10 mouse cellular contexts compared by ENCODE assay signal in the genomic region with DNA sequence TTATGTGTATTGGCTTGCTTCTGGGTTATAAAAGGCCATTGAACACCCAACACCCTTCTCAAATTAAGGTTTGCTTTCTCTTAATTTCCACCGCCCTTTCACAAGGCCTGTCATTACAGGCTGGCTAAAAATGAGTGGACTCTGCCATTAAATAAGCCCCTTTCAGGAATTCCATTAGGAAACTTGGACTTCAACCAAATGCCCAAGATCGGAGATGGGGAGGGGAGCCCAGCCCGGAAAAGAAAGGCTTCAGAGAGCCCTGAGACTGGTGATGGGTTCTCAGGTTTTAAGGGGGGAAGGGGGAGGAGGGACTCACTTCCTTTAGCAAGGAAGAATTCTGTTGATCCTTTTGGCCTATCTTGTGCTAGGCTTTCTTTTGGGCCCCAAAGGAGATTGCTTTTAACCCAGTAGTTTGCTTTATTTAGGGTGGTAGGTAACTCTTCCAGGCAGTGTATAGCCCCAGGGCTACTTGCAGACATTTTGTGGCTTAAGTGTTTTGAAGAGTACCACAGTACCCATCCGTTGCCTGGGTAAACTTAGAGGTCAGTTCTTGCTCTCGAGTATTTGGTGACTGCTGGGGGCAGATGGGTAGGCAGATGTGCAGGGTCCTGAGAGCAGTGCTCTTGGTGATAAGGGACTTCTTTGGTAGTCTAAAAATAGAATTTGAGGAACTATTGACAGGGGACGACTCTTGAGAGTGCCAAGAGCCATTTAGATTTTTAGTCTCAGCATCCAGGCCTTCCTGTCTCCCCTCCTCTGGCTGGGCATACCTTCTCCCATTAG. TPM values are rescaled to one million over a fixed set of nuclear protein-coding genes. Genes with fewer than 3 reads are reported as not detected.
DNase-seq lines count a peak whose midpoint lies in the region; ATAC-seq and TF ChIP-seq lines count a peak whose summit lies in the region.
"Had no signal": no experiment of that assay in that cellular context is flagged by ENCODE, and none has a peak within 500 bp of the region (broad histone marks: within the 10 kb centered on the region; RNA-seq: fewer than 3 reads in every experiment).

No protein-coding gene starts in this region.

- no peak for TF ChIP-seq CTCF in liver, embryonic 14.5 days (IDR thresholded peaks at IDR 0.05; ENCODE audit: low read depth)

- TF ChIP-seq EP300 in liver, embryonic 14.5 days (IDR thresholded peaks at IDR 0.05; ENCODE audit: low read depth), result peak; percentile 17; the same call in 1 of the 2 replicates

- peak overlapping the region; percentile 86 for H3K27ac ChIP-seq in heart, embryonic 13.5 days (replicated peaks)
- H3K27ac ChIP-seq in embryonic facial prominence, embryonic 15.5 days (replicated peaks), result peak overlapping the region; percentile 24; the same call in 1 of the 2 replicates
- no peak overlapping the region for H3K27ac ChIP-seq in liver, embryonic 14.5 days

- peaks cover 5% of the 10 kb centered on the region; the same call in 1 of the 2 replicates for H3K36me3 ChIP-seq in heart, embryonic 13.5 days
- no peaks in the 10 kb centered on the region for H3K36me3 ChIP-seq in embryonic facial prominence, embryonic 15.5 days
- H3K36me3 ChIP-seq in liver, embryonic 14.5 days (replicated peaks; ENCODE audit: control insufficient read depth, insufficient read depth, low read depth), result no peaks in the 10 kb centered on the region
- H3K36me3 ChIP-seq: lung, embryonic 15.5 days had no signal

- no peak overlapping the region for H3K4me3 ChIP-seq in heart, embryonic 13.5 days
- H3K4me3 ChIP-seq in embryonic facial prominence, embryonic 15.5 days (replicated peaks), result no peak overlapping the region
- H3K4me3 ChIP-seq in liver, embryonic 14.5 days (ENCODE audit: insufficient read depth in 1 of 2, low read depth in 2 of 2, low read length in 2 of 2), result no peak overlapping the region
- H3K4me3 ChIP-seq: lung, embryonic 15.5 days had no signal

- H3K9me3 ChIP-seq in heart, embryonic 13.5 days, result no peaks in the 10 kb centered on the region
- H3K9me3 ChIP-seq in embryonic facial prominence, embryonic 15.5 days (replicated peaks), result no peaks in the 10 kb centered on the region
- no peaks in the 10 kb centered on the region for H3K9me3 ChIP-seq in liver, embryonic 14.5 days (ENCODE audit: control insufficient read depth, low read length)
- H3K9me3 ChIP-seq: lung, embryonic 15.5 days had no signal

- 0 out of 2 replicates have a peak overlapping the region, but pooled peaks have one; percentile 6 for H3K4me2 ChIP-seq in heart, embryonic 13.5 days
- H3K4me2 ChIP-seq in embryonic facial prominence, embryonic 15.5 days (replicated peaks), result no peak overlapping the region
- peak overlapping the region; percentile 18; the same call in 1 of the 2 replicates for H3K4me2 ChIP-seq in liver, embryonic 14.5 days (ENCODE audit: low read depth)
- H3K4me2 ChIP-seq: lung, embryonic 15.5 days had no signal

- DNase-seq in heart, adult 9 months (ENCODE audit: low spot score in 2 of 2), result no peak
- peak; percentile 42 to 50 for DNase-seq in B cell, adult 2 months
- no peak for DNase-seq in liver, embryonic 14.5 days (ENCODE audit: low read depth in 3 of 3, low spot score in 3 of 3)
- DNase-seq in urinary bladder, postnatal 14 days (ENCODE audit: low spot score), result no peak
- DNase-seq: adrenal gland, postnatal 14 days had no signal

- H3K4me1 ChIP-seq in heart, embryonic 13.5 days, result peaks cover 83% of the 10 kb centered on the region
- H3K4me1 ChIP-seq in embryonic facial prominence, embryonic 15.5 days, result peaks cover 65% of the 10 kb centered on the region
- H3K4me1 ChIP-seq in liver, embryonic 14.5 days (replicated peaks; ENCODE audit: control insufficient read depth in 2 of 2, insufficient read depth in 2 of 2, low read length in 1 of 2), result peaks cover 55 to 60% of the 10 kb centered on the region in 2 experiments

- no peaks in the 10 kb centered on the region for H3K27me3 ChIP-seq in heart, embryonic 13.5 days (replicated peaks)
- no peaks in the 10 kb centered on the region for H3K27me3 ChIP-seq in embryonic facial prominence, embryonic 15.5 days
- no peaks in the 10 kb centered on the region for H3K27me3 ChIP-seq in liver, embryonic 14.5 days (ENCODE audit: control insufficient read depth, insufficient read depth, low read length)
- H3K27me3 ChIP-seq: lung, embryonic 15.5 days had no signal

- 29% methylated on average over 6 of the region's 6 CpGs for WGBS in heart, embryonic 13.5 days
- 37% methylated on average over 6 of the region's 6 CpGs for WGBS in embryonic facial prominence, embryonic 15.5 days
- 20% methylated on average over 6 of the region's 6 CpGs for WGBS in liver, embryonic 14.5 days (ENCODE audit: insufficient replicate concordance)

- ATAC-seq in heart, embryonic 13.5 days (ENCODE audit: extremely low read depth, insufficient number of reproducible peaks, low FRiP score, low TSS enrichment), result no peak
- ATAC-seq in embryonic facial prominence, embryonic 15.5 days (ENCODE audit: insufficient number of reproducible peaks, low FRiP score, low TSS enrichment, low read depth), result no peak
- ATAC-seq in liver, embryonic 14.5 days (ENCODE audit: insufficient read depth), result no peak
- no peak for ATAC-seq in erythroid progenitor cell, adult 5-6 weeks (replicated peaks; ENCODE audit: low FRiP score, poor library complexity, severe bottlenecking)
- no peak for ATAC-seq in inflammation-experienced regulatory T-cells, adult 6 months

- H3K9ac ChIP-seq in heart, embryonic 13.5 days, result 0 out of 2 replicates have a peak overlapping the region, but pooled peaks have one; percentile 5
- no peak overlapping the region for H3K9ac ChIP-seq in embryonic facial prominence, embryonic 15.5 days
- H3K9ac ChIP-seq in liver, embryonic 14.5 days (replicated peaks), result no peak overlapping the region
- H3K9ac ChIP-seq: lung, embryonic 15.5 days had no signal

RNA-seq across cellular contexts. Expression of a gene that starts 13.1 kb away (rescaled TPM):
- polyA plus RNA-seq in heart, embryonic 13.5 days (2015; fragmentation: Nextera tagmentation; extraction: Ambion mirVana), result 7.7 and 8.2 TPM in 2 replicates
- polyA plus RNA-seq in embryonic facial prominence, embryonic 15.5 days (2015; fragmentation: Nextera tagmentation; extraction: Ambion mirVana), result 14.4 and 15.8 TPM in 2 replicates
- 1.6 and 2.3 TPM in 2 replicates for polyA plus RNA-seq in liver, embryonic 14.5 days (2012; rRNA removed)
- 6.1 and 6.4 TPM in 2 replicates for polyA plus RNA-seq in liver, embryonic 14.5 days (2014; fragmentation: Nextera tagmentation; extraction: Ambion mirVana)
- total RNA-seq in erythroid progenitor cell, adult 5-6 weeks (2015; ENCODE audit: low replicate concordance), result 6.5 and 6.7 TPM in 2 replicates
- 3.6 and 9.9 TPM in 2 replicates for total RNA-seq in erythroid progenitor cell, adult 5-6 weeks (2017; ENCODE audit: low replicate concordance)
- polyA plus RNA-seq in inflammation-experienced regulatory T-cells, adult 6 months (2017; shearing (Covaris generic)), result 100 to 1,000 TPM in 1 of 3 experiments, 10 to 100 TPM in 2; 67.1 to 113 (median 95.6) TPM

RNA-seq across cellular contexts. Expression of a gene that starts 58.9 kb away (rescaled TPM):
- not detected in 2 replicates for polyA plus RNA-seq in heart, embryonic 13.5 days (2015; fragmentation: Nextera tagmentation; extraction: Ambion mirVana)
- not detected in 2 replicates for polyA plus RNA-seq in embryonic facial prominence, embryonic 15.5 days (2015; fragmentation: Nextera tagmentation; extraction: Ambion mirVana)
- polyA plus RNA-seq in liver, embryonic 14.5 days (2012; rRNA removed), result 10.1 and 16.8 TPM in 2 replicates
- polyA plus RNA-seq in liver, embryonic 14.5 days (2014; fragmentation: Nextera tagmentation; extraction: Ambion mirVana), result 27.4 and 27.6 TPM in 2 replicates
- not detected in 2 replicates for total RNA-seq in erythroid progenitor cell, adult 5-6 weeks (2015; ENCODE audit: low replicate concordance)
- total RNA-seq in erythroid progenitor cell, adult 5-6 weeks (2017; ENCODE audit: low replicate concordance), result not detected in 2 replicates
- polyA plus RNA-seq in inflammation-experienced regulatory T-cells, adult 6 months (2017; shearing (Covaris generic)), result not detected

Comparison
In these comparisons a context has a peak if more than half of its experiments do, and no peak if none do; other contexts are left out.
1. DNase-seq: peak in B cell, adult 2 months (2 of 2); none in heart, adult 9 months (0 of 2), liver, embryonic 14.5 days (0 of 3) and urinary bladder, postnatal 14 days (single experiment).